Mouse (Mus musculus) C2C12 (cell line): ENCODE results near the gene Chst11.

Source experiments
- CEBPB ChIP-seq: IDR thresholded peaks from one replicate; pipeline ENCODE4 v1.6.1; 2011; ENCODE audit warnings: low read depth, mild to moderate bottlenecking, control low read depth, moderate library complexity
- CTCF ChIP-seq: IDR thresholded peaks from one replicate; pipeline ENCODE4 v1.5.1; 2011; ENCODE audit not compliant: control insufficient read depth, insufficient read depth, insufficient read length
- FOSL1 ChIP-seq: IDR thresholded peaks from one replicate; pipeline ENCODE4 v1.8.0; 2011; ENCODE audit warnings: mild to moderate bottlenecking, low read length; ENCODE audit not compliant: poor library complexity, insufficient read depth, severe bottlenecking
- MAX ChIP-seq: IDR thresholded peaks from one replicate; pipeline ENCODE4 v1.6.1; 2011; ENCODE audit warnings: mild to moderate bottlenecking, control low read depth
- MYOG ChIP-seq: IDR thresholded peaks from one replicate; pipeline ENCODE4 v1.6.1; 2011; ENCODE audit not compliant: control insufficient read depth, insufficient read length; ENCODE audit errors: extremely low read depth
- USF1 ChIP-seq: IDR thresholded peaks from one replicate; pipeline ENCODE4 v1.6.1; 2011; ENCODE audit warnings: low read depth, mild to moderate bottlenecking, control low read depth, moderate library complexity

GRCm38 (mm10) chr10:83104221-83104620 lies 118.9 kb downstream of the Chst11 start:
- TF ChIP-seq CEBPB (no peak), CTCF (no peak), USF1 (no peak), MAX (no peak), MYOG (no peak), FOSL1 (no peak)
